Mouse (Mus musculus): ENCODE measurements at regions not wholly inside any gene's neighbourhood (a gene's known extent, or its start where the extent isn't known, plus 50 kb on each side); places are given as distances from the start of the nearest gene placed in this dataset.

DNA sequence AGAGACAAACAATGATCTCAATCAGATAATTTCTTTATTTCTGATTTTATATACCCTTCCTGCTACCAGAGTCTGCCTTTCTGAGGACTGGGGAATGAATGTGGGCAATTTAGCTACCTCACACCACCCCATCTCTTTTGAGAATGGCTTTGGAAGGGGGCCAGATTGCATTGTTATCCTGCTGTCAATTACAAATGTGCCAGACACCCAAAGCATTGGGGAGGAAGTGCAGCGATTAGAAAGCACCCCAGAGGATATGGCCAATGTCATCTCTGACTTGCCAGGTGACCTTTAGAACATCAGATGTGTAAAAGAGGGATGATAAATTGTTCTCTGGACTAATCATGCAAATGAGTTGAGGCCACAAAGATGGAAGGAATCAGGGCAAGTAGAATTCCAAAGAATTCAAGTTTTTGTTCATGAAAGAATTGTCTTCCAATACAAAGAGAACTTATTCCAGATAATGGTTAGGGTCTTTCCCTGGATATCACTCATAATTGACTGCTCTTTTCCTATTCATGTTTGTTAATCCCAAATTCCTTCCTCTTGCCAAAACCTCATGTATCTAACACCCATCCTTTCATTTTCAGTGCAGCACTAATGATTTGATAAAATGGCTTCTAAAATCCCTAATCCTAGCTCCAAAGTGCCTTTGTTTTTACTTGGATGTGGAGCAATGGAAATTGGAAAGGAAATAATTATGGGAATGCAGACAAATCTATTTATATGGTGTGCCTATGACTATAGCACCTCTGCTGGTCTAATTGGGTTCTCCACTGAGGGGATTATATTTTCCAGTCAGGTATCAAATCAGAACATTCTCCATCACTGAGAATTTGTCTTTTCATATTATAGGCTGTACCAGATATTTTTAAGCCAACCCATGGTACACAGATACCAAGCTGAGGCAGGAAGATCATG, 89.1 kb upstream of the Chl1 start:
- Histone ChIP-seq H3K9me3 (ENCODE audit: control insufficient read depth, low read length) (no peaks in the 10 kb centered on the region), H3K4me1 (replicated peaks; ENCODE audit: control insufficient read depth, insufficient read depth, low read length) (no peaks in the 10 kb centered on the region), H3K27ac (ENCODE audit: low read length) (no peak overlapping the region), H3K9ac (ENCODE audit: low read length) (no peak overlapping the region), H3K4me3 (ENCODE audit: low read length) (no peak overlapping the region), H3K4me2 (ENCODE audit: low read depth, low read length) (no peak overlapping the region), H3K27me3 (ENCODE audit: control insufficient read depth, insufficient read depth, low read depth, low read length) (no peaks in the 10 kb centered on the region), H3K36me3 (ENCODE audit: control insufficient read depth, insufficient read depth, low read length) (no peaks in the 10 kb centered on the region)
- ATAC-seq (ENCODE audit: low read depth): no peak
- WGBS: 60% methylated on average over 1 of the region's 1 CpGs

- H3K36me3 ChIP-seq (ENCODE audit: control insufficient read depth, insufficient read depth, low read length): no peaks in the 10 kb centered on the region
Measured at GRCm38 (mm10) chr6:103430933-103431594, 79.3 kb upstream of the Chl1 start.

GRCm38 (mm10) chr6:103431595-103431957, 78.8 kb upstream of the Chl1 start:
- no peak for ATAC-seq (ENCODE audit: low read depth)
- H3K9ac ChIP-seq (ENCODE audit: low read length): no peak overlapping the region
- no peaks in the 10 kb centered on the region for H3K9me3 ChIP-seq (ENCODE audit: control insufficient read depth, low read length)
- WGBS: 78% methylated on average over 5 of the region's 5 CpGs
- no peak overlapping the region for H3K27ac ChIP-seq (ENCODE audit: low read length)
- H3K4me1 ChIP-seq (replicated peaks; ENCODE audit: control insufficient read depth, insufficient read depth, low read length): no peaks in the 10 kb centered on the region
- H3K36me3 ChIP-seq (ENCODE audit: control insufficient read depth, insufficient read depth, low read length): no peaks in the 10 kb centered on the region
- no peaks in the 10 kb centered on the region for H3K27me3 ChIP-seq (ENCODE audit: control insufficient read depth, insufficient read depth, low read depth, low read length)
- no peak overlapping the region for H3K4me3 ChIP-seq (ENCODE audit: low read length)
- H3K4me2 ChIP-seq (ENCODE audit: low read depth, low read length): no peak overlapping the region

More at GRCm38 (mm10) chr6:103430933-103431594, 79.3 kb upstream of the Chl1 start:
- Histone ChIP-seq H3K9ac (ENCODE audit: low read length) (no peak overlapping the region), H3K27me3 (ENCODE audit: control insufficient read depth, insufficient read depth, low read depth, low read length) (no peaks in the 10 kb centered on the region), H3K9me3 (ENCODE audit: control insufficient read depth, low read length) (no peaks in the 10 kb centered on the region), H3K27ac (ENCODE audit: low read length) (no peak overlapping the region), H3K4me2 (ENCODE audit: low read depth, low read length) (no peak overlapping the region), H3K4me3 (ENCODE audit: low read length) (no peak overlapping the region), H3K4me1 (replicated peaks; ENCODE audit: control insufficient read depth, insufficient read depth, low read length) (no peaks in the 10 kb centered on the region)
- WGBS: 47% methylated on average over 5 of the region's 5 CpGs
- ATAC-seq (ENCODE audit: low read depth): no peak; the same call in 1 of the 2 replicates
